Mouse (Mus musculus) brain, embryonic 14.5 days (tissue): Measurements from ENCODE around the gene Cpz.

Experiments
- CTCF ChIP-seq: fragments of 200-500 bp; IDR thresholded peaks from 2 replicates; pipeline ENCODE4 v1.5.1; 2012; ENCODE audit warnings: inconsistent platforms, mild to moderate bottlenecking, moderate library complexity, borderline replicate concordance; ENCODE audit not compliant: insufficient read depth, insufficient read length; ENCODE audit errors: extremely low read depth
- POLR2A ChIP-seq: fragments of 200-500 bp; IDR thresholded peaks from 2 replicates; pipeline ENCODE4 v1.6.1; 2012; ENCODE audit warnings: mild to moderate bottlenecking, inconsistent platforms, borderline replicate concordance; ENCODE audit not compliant: poor library complexity, insufficient read depth, insufficient read length, severe bottlenecking; ENCODE audit errors: extremely low read depth

DNA sequence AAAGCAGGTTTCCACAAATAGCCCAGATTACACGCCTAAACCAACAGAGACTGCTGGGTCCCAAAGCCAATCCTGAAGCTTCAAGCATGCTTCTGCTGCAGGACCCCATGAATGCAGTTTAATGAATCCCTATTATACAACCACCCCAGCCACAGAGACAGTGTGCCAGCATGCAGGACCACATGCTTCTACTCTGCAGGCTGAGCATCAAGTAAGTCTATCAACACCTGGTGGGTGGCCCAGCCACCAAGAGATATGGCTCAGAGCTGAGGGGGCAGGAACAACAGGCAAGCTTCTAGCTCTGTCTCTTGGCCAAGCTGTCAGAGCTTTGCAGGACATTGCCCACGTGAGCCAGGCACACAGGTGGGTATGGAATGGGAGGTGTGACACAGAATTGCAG lies 37.1 kb upstream of the Cpz start:
- TF ChIP-seq CTCF (no peak), POLR2A (no peak)
